Mouse (Mus musculus) retina, postnatal 7 days (tissue): ENCODE results near the gene Olfr658.

ENCODE experiments used
- DNase-seq: peaks from one replicate; pipeline ENCODE4 v3.0.0-alpha.2; 2012; ENCODE audit warnings: low read depth, low spot score

Olfr658 gene

GRCm38 (mm10) chr7:104646841-104647482, at the start of gene Olfr658:
TSS of gene Olfr658 (minus strand) at chr7:104647305.
- DNase-seq = peak; percentile 3

DNA sequence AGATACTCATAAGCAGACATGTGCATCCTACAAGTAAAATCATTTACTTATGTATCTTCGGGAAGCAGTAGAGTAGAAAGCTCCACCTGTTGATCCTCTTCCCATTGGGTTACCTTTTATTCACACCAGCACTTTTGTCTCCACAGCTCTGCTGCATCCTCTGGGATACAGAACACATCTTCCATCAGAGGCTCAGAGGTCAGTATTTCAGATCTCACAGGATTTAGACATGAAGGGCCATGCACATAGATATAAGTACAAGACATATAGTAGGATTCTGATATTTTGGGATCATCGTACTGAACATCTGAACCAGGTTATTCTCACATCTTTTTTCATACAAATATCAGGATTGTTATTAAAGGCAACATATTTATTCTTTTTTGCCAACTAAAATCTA, 39.1 kb upstream of the Olfr658 start, which contains the start of gene Olfr661:
Gene Olfr661 (plus strand): TSS at position 301 of the 400 bp plus-strand sequence.
- DNase-seq = no peak

- no peak for DNase-seq
These were observed 19.3 kb upstream of the Olfr658 start, which contains the start of gene Olfr659 for GRCm38 (mm10) chr7:104666453-104666852. TSS of gene Olfr659 (plus strand) at chr7:104666753.

DNA sequence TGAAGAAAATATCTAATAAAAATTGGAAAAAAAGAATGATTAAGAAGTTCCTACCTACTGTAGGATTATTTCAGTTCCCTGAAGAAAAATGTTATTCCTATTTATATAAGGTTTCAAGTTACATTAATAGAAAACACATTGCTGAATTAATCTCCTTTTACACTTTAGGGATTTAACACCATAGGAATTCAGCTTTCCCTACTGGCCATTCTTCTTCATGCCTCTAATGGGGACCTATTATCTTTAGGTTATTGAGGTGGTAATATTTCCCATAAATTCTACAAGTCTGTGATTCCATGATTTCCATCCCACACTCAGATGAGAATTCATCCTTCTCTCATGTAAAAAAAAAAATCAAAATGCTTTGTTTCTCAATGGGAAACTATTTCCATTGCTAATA, 22.6 kb downstream of the Olfr658 start, which contains the start of gene Olfr657:
Gene Olfr657 (plus strand): TSS at position 301 of the 400 bp plus-strand sequence.
- DNase-seq = no peak

DNA sequence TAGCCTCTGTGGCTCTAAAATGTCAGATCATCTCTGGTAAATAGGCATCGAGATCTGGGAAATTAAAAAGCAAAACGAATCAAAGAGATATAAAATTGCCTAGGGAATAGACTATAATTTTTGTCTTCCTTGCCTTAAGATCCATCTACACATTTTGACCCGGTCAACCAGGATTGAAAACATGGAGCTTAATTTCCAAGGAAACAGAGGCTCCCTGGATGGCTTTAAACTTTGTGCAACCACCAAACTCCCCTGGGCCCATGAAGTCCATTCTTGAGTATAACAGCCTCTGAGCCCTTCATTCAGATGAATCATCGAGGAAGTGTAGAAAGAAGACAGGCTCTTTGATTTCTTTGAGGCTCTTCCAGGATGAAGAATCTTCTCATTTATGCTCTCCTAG, 33.5 kb downstream of the Olfr658 start, which contains the start of gene Olfr656:
Gene Olfr656 (plus strand): TSS at position 301 of the 400 bp plus-strand sequence.
- no peak for DNase-seq

DNA sequence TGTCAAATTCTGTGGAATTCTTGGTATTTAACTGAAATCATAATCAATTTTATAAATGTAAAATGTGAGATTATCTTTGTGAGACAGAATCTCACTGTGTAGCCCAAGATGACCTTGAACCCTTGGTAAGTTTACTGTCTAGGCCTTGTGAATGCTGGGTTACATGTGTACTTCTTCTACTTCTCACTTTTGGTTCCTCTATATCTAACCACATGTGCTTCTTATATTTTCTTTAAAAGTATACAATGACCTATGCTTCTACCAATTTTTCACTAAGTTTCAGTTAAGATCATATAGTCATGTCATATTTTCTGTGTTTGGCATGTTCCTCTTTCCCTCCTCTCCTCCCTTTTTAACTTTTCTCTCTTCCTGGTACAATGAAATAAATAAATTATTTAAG, 42.4 kb downstream of the Olfr658 start:
- no peak for DNase-seq

DNA sequence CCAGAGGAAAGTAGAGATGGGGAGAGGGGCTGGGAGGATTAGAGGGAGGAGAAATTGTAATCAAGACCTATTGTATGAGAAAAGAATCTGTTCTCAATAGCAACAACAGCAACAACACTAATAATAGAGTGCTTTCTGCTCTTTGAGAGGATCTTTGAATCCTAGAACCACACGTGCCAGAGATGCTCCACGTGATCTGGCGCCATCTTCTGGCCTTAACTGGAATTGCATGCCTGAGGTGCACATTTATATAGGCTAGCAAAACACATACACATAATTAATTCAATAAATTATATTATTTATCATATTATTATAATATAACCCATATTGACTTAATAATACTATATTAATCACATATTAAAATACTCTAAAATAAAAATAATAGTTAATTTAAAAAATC, 43.9 kb downstream of the Olfr658 start:
- DNase-seq = no peak

DNA sequence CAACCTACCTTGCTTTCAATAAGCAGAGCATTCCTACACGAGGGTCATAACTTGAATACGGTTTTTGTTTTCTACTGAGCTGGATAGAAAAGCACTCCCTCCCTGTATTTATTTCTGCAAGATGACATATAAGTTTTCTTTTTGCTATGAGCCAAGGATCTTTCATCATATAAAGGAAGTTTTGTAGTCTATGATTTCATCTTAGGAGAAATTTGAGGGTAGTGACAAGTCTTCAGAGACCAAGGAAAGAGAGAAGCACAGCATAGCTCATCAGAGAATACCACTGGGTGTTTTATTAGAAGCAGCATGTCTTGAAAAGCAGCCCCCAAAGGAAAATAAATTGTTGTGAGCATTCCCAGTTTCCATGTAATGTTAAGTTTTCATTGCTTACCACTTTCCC, 45.4 kb downstream of the Olfr658 start, which contains the start of gene Olfr655:
Gene Olfr655 (minus strand): TSS at position 101 of the 400 bp plus-strand sequence.
- no peak for DNase-seq
